10 mouse cellular contexts compared by ENCODE assay signal in genomic region chr8:34546815-34547214, GRCm38 (mm10).
DNase-seq lines count a peak whose midpoint lies in the region; ATAC-seq lines count a peak whose summit lies in the region.
"Had no signal": no experiment of that assay in that cellular context is flagged by ENCODE, and none has a peak within 500 bp of the region (broad histone marks: within the 10 kb centered on the region; RNA-seq: fewer than 3 reads in every experiment).

No protein-coding gene starts in this region.

- DNase-seq in heart, postnatal 25 days (ENCODE audit: low spot score): no peak
- DNase-seq in embryo, embryonic 11 days: peak; percentile 41
- DNase-seq in limb, embryonic 10.5 days (ENCODE audit: low spot score): peak; percentile 37
- no peak for DNase-seq in left cerebral cortex, postnatal 4 days
- no peak for DNase-seq in layer of hippocampus, postnatal 14 days (ENCODE audit: low spot score in 2 of 2)
- no peak for DNase-seq in lung, postnatal 14 days
- DNase-seq: cerebellum, adult 9-10 months had no signal

- no peak overlapping the region for H3K27ac ChIP-seq in heart, embryonic 13.5 days (replicated peaks)
- peak overlapping the region; percentile 72 for H3K27ac ChIP-seq in limb, embryonic 10.5 days
- H3K27ac ChIP-seq in neural tube, embryonic 13.5 days (replicated peaks): no peak overlapping the region

- no peaks in the 10 kb centered on the region for H3K27me3 ChIP-seq in heart, embryonic 13.5 days (replicated peaks)
- H3K27me3 ChIP-seq in limb, embryonic 10.5 days (ENCODE audit: low read depth, poor library complexity, severe bottlenecking): no peaks in the 10 kb centered on the region
- H3K27me3 ChIP-seq in neural tube, embryonic 13.5 days: no peaks in the 10 kb centered on the region

- ATAC-seq in heart, embryonic 13.5 days (ENCODE audit: extremely low read depth, insufficient number of reproducible peaks, low FRiP score, low TSS enrichment): no peak
- no peak for ATAC-seq in neural tube, embryonic 13.5 days (ENCODE audit: low read depth)

- H3K9me3 ChIP-seq in heart, embryonic 13.5 days: no peaks in the 10 kb centered on the region
- no peaks in the 10 kb centered on the region for H3K9me3 ChIP-seq in limb, embryonic 10.5 days (replicated peaks)
- no peaks in the 10 kb centered on the region for H3K9me3 ChIP-seq in neural tube, embryonic 13.5 days

- 14% methylated on average over 11 of the region's 11 CpGs for WGBS in heart, embryonic 13.5 days
- 15% methylated on average over 10 of the region's 11 CpGs for WGBS in limb, embryonic 10.5 days
- WGBS in neural tube, embryonic 13.5 days: 21% methylated on average over 11 of the region's 11 CpGs

- peak overlapping the region; percentile 39 for H3K4me3 ChIP-seq in heart, embryonic 13.5 days
- H3K4me3 ChIP-seq in limb, embryonic 10.5 days: peak overlapping the region; percentile 43
- no peak overlapping the region for H3K4me3 ChIP-seq in neural tube, embryonic 13.5 days

- peak overlapping the region; percentile 47; the same call in 1 of the 2 replicates for H3K9ac ChIP-seq in heart, embryonic 13.5 days
- H3K9ac ChIP-seq in neural tube, embryonic 13.5 days: no peak overlapping the region

- no peaks in the 10 kb centered on the region for H3K36me3 ChIP-seq in heart, embryonic 13.5 days
- H3K36me3 ChIP-seq in limb, embryonic 10.5 days: no peaks in the 10 kb centered on the region
- H3K36me3 ChIP-seq in neural tube, embryonic 13.5 days: no peaks in the 10 kb centered on the region
- H3K36me3 ChIP-seq: G1E had no signal

- H3K4me1 ChIP-seq in heart, embryonic 13.5 days: no peaks in the 10 kb centered on the region
- peaks cover 18% of the 10 kb centered on the region for H3K4me1 ChIP-seq in limb, embryonic 10.5 days
- peaks cover 6% of the 10 kb centered on the region for H3K4me1 ChIP-seq in neural tube, embryonic 13.5 days (replicated peaks)

- intact Hi-C loops in heart, postnatal 25 days (cut with DNase I): no loop called here
- intact Hi-C loops in left cerebral cortex, postnatal 4 days (cut with DNase I): no loop called here

- peak overlapping the region; percentile 67 for H3K4me2 ChIP-seq in heart, embryonic 13.5 days
- H3K4me2 ChIP-seq in neural tube, embryonic 13.5 days: peak overlapping the region; percentile 17

Comparison
In these comparisons a context has a peak if more than half of its experiments do, and no peak if none do; other contexts are left out.
1. DNase-seq: peak in embryo, embryonic 11 days (single experiment) and limb, embryonic 10.5 days (single experiment); none in heart, postnatal 25 days (single experiment), left cerebral cortex, postnatal 4 days (single experiment), layer of hippocampus, postnatal 14 days (0 of 2) and lung, postnatal 14 days (single experiment).